Mouse (Mus musculus): Measurements from ENCODE around the gene Igsf1. TPM values are rescaled to one million over a fixed set of nuclear protein-coding genes. Genes with fewer than 3 reads are reported as not detected.

The Igsf1 gene
- not detected for polyA plus RNA-seq (2017; shearing (Covaris generic))

DNA sequence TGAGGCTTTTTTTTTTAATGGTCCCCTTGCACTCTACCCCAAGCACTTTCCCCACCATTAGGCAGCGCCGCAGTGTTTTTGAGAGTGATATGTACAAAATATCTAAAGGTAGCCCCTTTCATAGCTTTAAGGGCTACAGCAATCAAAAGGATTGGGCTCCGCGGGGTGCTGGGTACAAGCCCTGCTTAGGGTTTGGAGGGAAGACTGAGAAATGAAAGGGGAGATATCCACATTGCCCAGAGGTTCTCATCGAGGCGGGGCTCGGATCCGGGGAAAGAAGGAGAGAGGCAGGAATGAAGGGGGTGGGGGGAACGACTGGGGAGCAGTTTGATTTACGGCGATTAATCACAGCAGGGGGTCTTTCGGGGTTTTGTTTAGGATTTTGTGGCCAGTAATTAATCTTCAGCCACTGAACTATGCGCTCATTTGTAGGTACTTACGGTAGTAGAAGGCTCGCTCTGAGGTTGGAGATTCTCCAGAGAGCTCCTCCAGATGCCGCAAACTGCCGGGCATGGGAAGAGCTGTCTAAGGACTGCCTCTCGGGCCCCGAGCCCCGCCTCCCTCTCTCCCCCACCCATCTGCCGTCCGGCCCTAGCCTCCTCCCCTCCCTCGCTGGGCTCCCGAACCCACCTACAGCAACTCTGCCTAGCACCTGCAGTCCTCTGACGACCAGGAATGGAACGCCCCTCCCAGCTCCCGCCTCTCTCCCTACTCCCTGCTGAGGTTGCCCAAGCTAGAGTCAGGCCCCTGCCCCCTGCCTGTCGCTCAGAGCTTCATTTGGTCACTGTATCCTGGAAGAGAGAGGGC, at the start of gene Igsf1:
Gene Igsf1, minus strand, starts transcription at position 537 of the 807 bp plus-strand sequence.

GRCm38 (mm10) chrX:49734959-49735358, 62.6 kb downstream of the Igsf1 start, which contains the start of gene Olfr1321:
Gene Olfr1321, minus strand, starts transcription at chrX:49735059.

Other genes starting within 250 kb of the Igsf1 start
- not detected for gene Olfr1320, start 125.4 kb downstream of the Igsf1 start, polyA plus RNA-seq (2017; shearing (Covaris generic))
- not detected for gene Olfr1321, start 62.7 kb downstream of the Igsf1 start, polyA plus RNA-seq (2017; shearing (Covaris generic))
- not detected for gene Olfr1322, start 93.7 kb upstream of the Igsf1 start, polyA plus RNA-seq (2017; shearing (Covaris generic))
- not detected for gene Olfr1323, start 221.6 kb upstream of the Igsf1 start, polyA plus RNA-seq (2017; shearing (Covaris generic))

Measured in inflammation-experienced regulatory T-cells, adult 16 weeks (primary cell).